Mouse (Mus musculus) regulatory T cell (primary cell): ENCODE measurements around the gene Krtap4-1.

Source experiments
- in situ Hi-C: fragments of 300-600 bp; cut with MboI, MseI; formaldehyde crosslinking; loops from one replicate; pipeline ENCODE4 v1.15.1; 2025; ENCODE audit warnings: high pct_unique_total_duplicates

Krtap4-1 gene

GRCm38 (mm10) chr11:99585096-99585495 lies 42.9 kb downstream of the Krtap4-1 start:
- in situ Hi-C loops, result no loop called here

- in situ Hi-C loops, result no loop called here
These were observed 44.8 kb downstream of the Krtap4-1 start, which contains the start of gene Krtap1-4 for GRCm38 (mm10) chr11:99583245-99583704. TSS of gene Krtap1-4 (minus strand) at chr11:99583654.

GRCm38 (mm10) chr11:99581564-99581963 lies 46.5 kb downstream of the Krtap4-1 start:
- in situ Hi-C loops, result no loop called here

- in situ Hi-C loops, result no loop called here
These were observed 47.0 kb downstream of the Krtap4-1 start for GRCm38 (mm10) chr11:99581051-99581450.

GRCm38 (mm10) chr11:99580636-99581035 lies 47.4 kb downstream of the Krtap4-1 start, which contains the start of gene Krtap1-5:
TSS of gene Krtap1-5 (minus strand) at chr11:99581016.
- in situ Hi-C loops, result no loop called here
